Mouse (Mus musculus) embryonic facial prominence, embryonic 11.5 days (tissue): ENCODE data around the gene Gbe1. TPM values are rescaled to one million over a fixed set of nuclear protein-coding genes. Genes with fewer than 3 reads are reported as not detected.

Experiments
- ATAC-seq: fragments of 200-750 bp; cut with Nextera tagmentation; replicated peaks from 2 replicates; pipeline ENCODE4 v1.8.0; 2017; ENCODE audit warnings: low read depth; ENCODE audit not compliant: insufficient number of reproducible peaks, low FRiP score, low TSS enrichment
- DNase-seq: peaks from one replicate; pipeline ENCODE4 v3.0.0-alpha.2; 2015; ENCODE audit warnings: low spot score
- H3K27ac ChIP-seq: fragments of 300-500 bp; sonication (generic); replicated peaks from 2 replicates; pipeline ENCODE4 v1.5.1; 2014; ENCODE audit warnings: mild to moderate bottlenecking, low read depth, low read length, control low read depth
- H3K27me3 ChIP-seq: fragments of 300-500 bp; sonication (generic); 2 replicates; pipeline ENCODE4 v1.6.1; 2014; ENCODE audit warnings: mild to moderate bottlenecking, low read length, moderate library complexity, mixed read lengths; ENCODE audit not compliant: control insufficient read depth, insufficient read depth
- H3K36me3 ChIP-seq: fragments of 300-500 bp; sonication (generic); replicated peaks from 2 replicates; pipeline ENCODE4 v1.6.1; 2014; ENCODE audit warnings: low read depth, mild to moderate bottlenecking, low read length, moderate library complexity, mixed read lengths; ENCODE audit not compliant: control insufficient read depth, insufficient read depth
- H3K4me1 ChIP-seq: fragments of 300-500 bp; sonication (generic); 2 replicates; pipeline ENCODE4 v1.6.1; 2014; ENCODE audit warnings: low read length, mixed read lengths; ENCODE audit not compliant: control insufficient read depth, insufficient read depth
- H3K4me2 ChIP-seq: fragments of 300-500 bp; sonication (generic); 2 replicates; pipeline ENCODE4 v1.6.1; 2014; ENCODE audit warnings: low read depth, mild to moderate bottlenecking, control low read depth, low read length, moderate library complexity
- H3K4me3 ChIP-seq: fragments of 300-500 bp; sonication (generic); 2 replicates; pipeline ENCODE4 v1.5.1; 2014; ENCODE audit warnings: low read depth, low read length, control low read depth
- H3K9ac ChIP-seq: fragments of 300-500 bp; sonication (generic); replicated peaks from 2 replicates; pipeline ENCODE4 v1.6.1; 2014; ENCODE audit warnings: mild to moderate bottlenecking, control low read depth, low read length
- H3K9me3 ChIP-seq: fragments of 300-500 bp; sonication (generic); replicated peaks from 2 replicates; pipeline ENCODE4 v1.6.1; 2016; ENCODE audit warnings: mild to moderate bottlenecking, low read length, inconsistent platforms, mixed read lengths; ENCODE audit not compliant: control insufficient read depth
- WGBS: fragments of 180-500 bp; shearing (Covaris S2); extraction: QIAGEN DNeasy Blood & Tissue Kit; methylation state at CpG from one replicate; pipeline ENCODE4 v1.1.7; 2014; 5-methylcytosine and 5-hydroxymethylcytosine counted together
- polyA plus RNA-seq: library from polyadenylated mRNA; unstranded; fragments of >200 nt; fragmentation: Nextera tagmentation; extraction: Ambion mirVana; gene quantifications from 2 replicates; pipeline ENCODE4 v1.2.1, GENCODE M21; 2014

Gene Gbe1
- polyA plus RNA-seq, 1 experiment from 2014 or later = 20.3 TPM

DNA sequence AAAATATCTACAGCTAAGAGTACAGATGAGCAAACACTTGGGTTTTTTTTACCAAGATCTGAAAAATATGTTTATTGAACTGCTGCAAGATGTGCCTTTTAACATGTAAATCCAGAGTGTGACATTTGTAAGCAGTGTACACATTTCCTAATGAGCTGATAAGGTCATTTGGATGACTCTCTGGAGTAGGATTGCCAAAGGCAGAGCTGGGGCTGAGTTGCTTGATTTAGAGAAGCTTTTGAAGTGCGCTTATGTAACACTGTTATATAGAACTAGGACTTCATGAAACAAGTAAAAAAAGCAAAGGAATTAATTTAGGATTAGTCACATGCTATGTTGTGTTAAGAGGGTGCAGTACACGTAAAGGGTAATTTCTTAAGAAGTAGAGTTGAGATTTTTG lies 221.5 kb downstream of the Gbe1 start:
- 93% methylated on average over 2 of the region's 2 CpGs for WGBS
- H3K4me3 ChIP-seq = no peak overlapping the region
- DNase-seq = no peak

DNA sequence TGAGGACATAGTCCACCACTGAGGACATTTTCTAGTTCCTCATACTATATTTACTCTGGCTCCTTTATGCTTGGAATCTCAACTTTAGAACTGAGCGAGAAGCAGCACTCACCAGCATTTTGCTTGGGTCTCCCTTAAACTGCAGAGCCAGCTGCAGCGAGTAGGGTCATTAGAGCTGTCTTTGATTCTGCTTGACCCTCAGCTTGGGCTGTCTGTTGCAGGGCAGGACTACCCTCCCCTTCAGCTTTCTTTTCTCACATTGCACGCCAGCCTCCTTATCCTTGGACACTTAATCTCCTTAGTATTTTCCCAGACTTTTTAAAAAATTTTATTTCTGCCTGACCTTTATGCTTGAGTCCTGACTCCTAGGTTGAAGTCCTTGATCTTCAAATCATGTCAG lies 237.1 kb downstream of the Gbe1 start:
- Histone ChIP-seq H3K4me1 (no peaks in the 10 kb centered on the region), H3K9ac (no peak overlapping the region), H3K4me3 (no peak overlapping the region), H3K27me3 (no peaks in the 10 kb centered on the region), H3K4me2 (no peak overlapping the region), H3K9me3 (no peaks in the 10 kb centered on the region), H3K36me3 (no peaks in the 10 kb centered on the region), H3K27ac (no peak overlapping the region)
- WGBS = 29% methylated on average over 3 of the region's 3 CpGs
- DNase-seq = no peak
- no peak for ATAC-seq

More for the DNA sequence above, 221.5 kb downstream of the Gbe1 start:
- no peaks in the 10 kb centered on the region for H3K27me3 ChIP-seq
- H3K9me3 ChIP-seq = no peaks in the 10 kb centered on the region
- no peaks in the 10 kb centered on the region for H3K4me1 ChIP-seq
- H3K36me3 ChIP-seq = no peaks in the 10 kb centered on the region
- H3K9ac ChIP-seq = no peak overlapping the region
- no peak for ATAC-seq
- no peak overlapping the region for H3K27ac ChIP-seq
- no peak overlapping the region for H3K4me2 ChIP-seq

DNA sequence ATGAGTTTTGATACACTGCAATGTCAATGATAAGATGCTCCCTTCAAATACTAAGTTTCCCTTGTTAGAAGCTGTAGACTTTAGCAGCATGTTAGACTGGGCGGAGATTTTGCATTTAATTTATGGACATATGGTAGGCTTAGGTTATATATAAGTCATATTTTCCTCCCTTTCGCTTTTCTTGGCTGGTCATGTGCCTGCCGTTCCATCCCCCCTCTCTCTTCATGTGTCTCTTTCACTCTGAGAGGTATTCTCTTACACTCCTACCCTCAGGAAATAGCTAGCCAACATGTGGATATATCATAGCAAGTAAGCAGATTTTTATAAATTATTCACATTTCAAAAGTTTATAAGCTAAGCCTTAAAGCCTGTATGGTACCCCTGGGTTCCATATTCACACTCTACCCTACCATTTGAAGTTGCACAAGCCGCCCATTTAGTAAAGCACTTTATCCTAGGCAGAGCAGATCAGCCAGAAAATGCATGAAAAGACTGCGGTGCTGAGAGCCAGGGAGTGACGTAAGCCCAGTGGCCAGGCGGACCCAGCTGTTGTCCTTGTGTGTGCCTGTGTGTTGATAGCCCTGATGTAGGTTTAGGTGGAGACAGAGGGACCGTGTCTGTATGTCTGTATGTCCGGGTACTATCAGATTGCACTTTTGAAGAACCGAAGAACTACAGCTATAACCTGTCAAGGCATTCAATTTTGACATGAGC lies 248.0 kb downstream of the Gbe1 start:
- no peak overlapping the region for H3K9ac ChIP-seq
- no peaks in the 10 kb centered on the region for H3K36me3 ChIP-seq
- H3K27ac ChIP-seq = no peak overlapping the region
- ATAC-seq (no peak), DNase-seq (no peak)
- no peak overlapping the region for H3K4me3 ChIP-seq
- no peak overlapping the region for H3K4me2 ChIP-seq
- no peaks in the 10 kb centered on the region for H3K4me1 ChIP-seq
- H3K9me3 ChIP-seq = no peaks in the 10 kb centered on the region
- H3K27me3 ChIP-seq = no peaks in the 10 kb centered on the region
- WGBS = 83% methylated on average over 10 of the region's 10 CpGs

DNA sequence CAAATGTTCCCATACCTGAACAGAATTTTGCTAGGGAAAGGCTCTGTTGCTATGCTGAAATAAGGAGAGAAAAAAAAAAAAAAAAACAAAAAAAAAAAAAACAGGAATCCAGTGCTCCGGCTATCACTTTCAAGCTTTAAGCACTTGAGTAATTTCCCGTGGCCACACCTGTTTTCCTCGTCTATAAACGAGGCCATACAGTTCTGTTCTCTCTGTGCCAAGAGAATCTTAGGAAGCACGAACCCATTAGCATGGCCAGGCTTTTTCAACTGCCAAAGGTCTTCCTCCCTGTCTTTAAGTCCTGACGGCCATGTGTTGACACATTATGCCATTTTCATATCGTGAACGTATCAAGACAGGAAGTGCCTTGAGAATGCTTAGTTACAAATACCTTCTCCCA lies 248.8 kb downstream of the Gbe1 start:
- no peak for DNase-seq
- Histone ChIP-seq H3K4me3 (no peak overlapping the region), H3K4me1 (no peaks in the 10 kb centered on the region), H3K9ac (no peak overlapping the region), H3K27ac (no peak overlapping the region), H3K36me3 (no peaks in the 10 kb centered on the region), H3K4me2 (no peak overlapping the region), H3K9me3 (no peaks in the 10 kb centered on the region), H3K27me3 (no peaks in the 10 kb centered on the region)
- no peak for ATAC-seq
- WGBS = 73% methylated on average over 8 of the region's 8 CpGs

DNA sequence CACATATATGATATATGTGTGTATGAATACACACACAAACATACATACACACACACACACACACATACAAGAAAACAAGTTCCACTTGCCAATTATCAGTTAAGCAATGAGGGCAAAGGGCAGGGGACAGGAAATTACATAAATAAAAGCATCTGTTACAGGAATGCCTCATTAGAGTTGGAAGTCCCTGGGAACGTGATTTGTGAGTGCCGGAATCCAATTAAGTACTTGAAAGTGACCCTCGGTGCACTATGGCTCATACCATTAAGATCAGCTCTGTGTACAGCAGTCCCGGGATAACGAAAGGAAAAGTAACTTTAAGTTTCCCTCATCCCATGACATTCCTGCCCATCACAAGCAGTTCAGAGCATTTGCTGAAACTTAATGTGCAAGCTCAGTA lies 249.7 kb downstream of the Gbe1 start:
- no peak for ATAC-seq
- Histone ChIP-seq H3K36me3 (no peaks in the 10 kb centered on the region), H3K9me3 (no peaks in the 10 kb centered on the region), H3K27ac (no peak overlapping the region), H3K27me3 (no peaks in the 10 kb centered on the region), H3K4me2 (no peak overlapping the region), H3K4me3 (no peak overlapping the region), H3K4me1 (no peaks in the 10 kb centered on the region), H3K9ac (no peak overlapping the region)
- peak; percentile 64 for DNase-seq
- 28% methylated on average over 5 of the region's 5 CpGs for WGBS

DNA sequence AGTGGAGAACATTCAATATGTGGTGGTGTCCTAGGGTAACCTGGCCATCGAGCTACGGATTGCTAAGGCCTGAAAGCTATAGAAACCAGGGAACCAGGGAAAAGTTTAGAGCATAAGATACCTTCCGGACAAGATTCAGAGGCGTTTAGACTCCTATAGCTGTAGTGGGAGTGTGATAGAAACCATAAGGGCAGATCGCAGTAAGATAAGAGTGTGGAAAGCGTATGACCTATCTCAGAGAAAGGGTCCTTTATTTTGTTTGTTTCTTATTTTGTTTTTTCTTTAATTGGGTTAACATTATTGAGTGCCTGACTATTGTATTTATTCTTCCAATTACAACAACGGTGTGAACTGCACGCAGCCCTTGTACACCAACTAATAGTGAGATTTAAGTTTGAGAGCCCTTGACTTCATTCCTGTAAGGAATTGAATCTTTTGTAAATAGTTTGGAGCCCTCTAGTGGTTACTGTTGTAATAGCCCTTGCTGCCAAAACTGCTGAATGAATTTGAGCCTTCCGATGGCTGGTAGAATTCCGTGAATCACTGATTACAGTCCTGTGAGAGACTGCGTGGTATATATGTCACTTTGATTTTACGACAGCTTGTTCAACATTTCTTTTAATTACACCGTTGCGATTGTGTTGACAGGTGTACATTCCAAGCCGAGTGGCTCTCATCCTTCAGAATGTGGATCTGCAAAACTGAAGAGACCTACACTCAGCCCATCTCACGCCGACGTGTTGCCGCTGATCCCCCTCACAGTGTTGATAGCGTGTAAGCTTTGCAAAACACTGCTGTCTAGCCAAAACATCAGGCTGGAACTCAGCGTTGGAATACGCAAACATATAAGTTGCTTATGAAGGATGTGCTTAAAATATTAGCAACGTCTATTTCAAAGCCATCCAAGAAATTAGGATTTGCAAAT lies 254.9 kb downstream of the Gbe1 start:
- Histone ChIP-seq H3K4me3 (no peak overlapping the region), H3K9me3 (no peaks in the 10 kb centered on the region), H3K27me3 (no peaks in the 10 kb centered on the region), H3K27ac (no peak overlapping the region), H3K4me2 (no peak overlapping the region), H3K9ac (no peak overlapping the region), H3K36me3 (no peaks in the 10 kb centered on the region), H3K4me1 (no peaks in the 10 kb centered on the region)
- WGBS = 57% methylated on average over 23 of the region's 23 CpGs
- DNase-seq (peak; percentile 87), ATAC-seq (0 out of 2 replicates have a peak, but pooled peaks have one; percentile 56)

DNA sequence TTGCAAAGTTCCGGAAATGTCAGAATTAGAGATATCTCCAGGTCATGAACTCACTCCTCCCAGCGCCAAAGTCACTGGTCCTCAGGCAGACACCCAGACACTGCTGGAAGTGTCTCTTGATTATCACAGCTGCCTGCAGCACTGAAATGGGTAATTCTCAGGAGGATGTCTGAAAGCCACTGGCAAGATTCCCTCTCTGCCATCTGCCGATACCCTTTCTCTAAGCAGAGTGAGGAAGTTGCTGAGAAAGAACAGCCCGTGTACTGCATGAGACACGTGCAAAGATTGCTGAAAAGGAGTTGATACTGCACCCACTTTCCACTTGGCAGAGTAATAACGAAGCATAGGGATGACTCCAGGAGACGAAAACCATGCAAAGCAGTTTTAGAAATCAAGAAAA lies 272.2 kb downstream of the Gbe1 start:
- H3K36me3 ChIP-seq = no peaks in the 10 kb centered on the region
- DNase-seq (no peak), ATAC-seq (no peak)
- H3K4me3 ChIP-seq = no peak overlapping the region
- no CpG with 5 or more reads among the region's 7 CpGs for WGBS
- no peaks in the 10 kb centered on the region for H3K9me3 ChIP-seq
- no peaks in the 10 kb centered on the region for H3K27me3 ChIP-seq
- no peak overlapping the region for H3K9ac ChIP-seq
- no peak overlapping the region for H3K27ac ChIP-seq
- H3K4me2 ChIP-seq = no peak overlapping the region
- no peaks in the 10 kb centered on the region for H3K4me1 ChIP-seq

DNA sequence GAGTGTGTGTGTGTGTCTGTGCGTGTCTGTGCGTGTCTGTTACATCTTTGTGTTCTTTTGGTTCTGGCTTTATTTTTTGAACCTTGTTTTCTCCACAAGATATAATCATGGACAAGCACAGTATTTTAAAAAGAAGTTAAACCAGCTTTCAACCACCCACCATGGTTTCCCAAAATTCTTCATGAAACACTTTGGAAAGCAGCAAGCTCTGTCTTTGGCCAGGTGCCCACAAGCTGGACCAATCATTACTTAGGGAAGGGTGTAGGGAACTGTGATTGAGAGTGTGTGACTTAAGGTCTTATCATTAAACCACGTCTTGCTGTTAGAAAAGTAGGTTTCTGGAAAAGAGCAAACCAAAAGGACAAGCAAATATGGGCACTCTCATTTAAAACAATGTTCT lies 288.6 kb downstream of the Gbe1 start:
- no peak for DNase-seq

More for the DNA sequence above, 288.6 kb downstream of the Gbe1 start:
- Histone ChIP-seq H3K27me3 (no peaks in the 10 kb centered on the region), H3K27ac (no peak overlapping the region), H3K4me1 (no peaks in the 10 kb centered on the region), H3K9me3 (no peaks in the 10 kb centered on the region), H3K36me3 (no peaks in the 10 kb centered on the region), H3K4me3 (no peak overlapping the region), H3K4me2 (no peak overlapping the region), H3K9ac (no peak overlapping the region)
- no peak for ATAC-seq
- 92% methylated on average over 3 of the region's 3 CpGs for WGBS
